Mouse (Mus musculus) kidney, embryonic 14.5 days (tissue): ENCODE data around the gene Galnt10. TPM values are rescaled to one million over a fixed set of nuclear protein-coding genes. Genes with fewer than 3 reads are reported as not detected.

Source experiments
- ATAC-seq: fragments of 200-750 bp; cut with Nextera tagmentation; 2 replicates; pipeline ENCODE4 v1.8.0; 2017; ENCODE audit warnings: moderate number of reproducible peaks, mild to moderate bottlenecking, moderate TSS enrichment, moderate library complexity; ENCODE audit not compliant: low FRiP score, low TSS enrichment
- H3K27ac ChIP-seq: fragments of 300-500 bp; sonication (generic); 2 replicates; pipeline ENCODE4 v1.5.1; 2014; ENCODE audit warnings: low read depth, mild to moderate bottlenecking, low read length, moderate library complexity, mixed read lengths
- H3K27me3 ChIP-seq: fragments of 300-500 bp; sonication (generic); 2 replicates; pipeline ENCODE4 v1.6.1; 2014; ENCODE audit warnings: mild to moderate bottlenecking, low read length; ENCODE audit not compliant: control insufficient read depth, insufficient read depth
- H3K36me3 ChIP-seq: fragments of 300-500 bp; sonication (generic); 2 replicates; pipeline ENCODE4 v1.6.1; 2014; ENCODE audit warnings: low read length, mixed read lengths; ENCODE audit not compliant: control insufficient read depth, insufficient read depth
- H3K4me1 ChIP-seq: fragments of 300-500 bp; sonication (generic); 2 replicates; pipeline ENCODE4 v1.6.1; 2014; ENCODE audit warnings: low read length, mixed read lengths; ENCODE audit not compliant: control insufficient read depth, insufficient read depth
- H3K4me2 ChIP-seq: fragments of 300-500 bp; sonication (generic); replicated peaks from 2 replicates; pipeline ENCODE4 v1.6.1; 2014; ENCODE audit warnings: low read depth, mild to moderate bottlenecking, low read length
- H3K4me3 ChIP-seq: fragments of 300-500 bp; sonication (generic); 2 replicates; pipeline ENCODE4 v1.5.1; 2014; ENCODE audit warnings: mild to moderate bottlenecking, low read length
- H3K9ac ChIP-seq: fragments of 300-500 bp; sonication (generic); 2 replicates; pipeline ENCODE4 v1.6.1; 2014; ENCODE audit warnings: low read depth, mild to moderate bottlenecking, low read length, moderate library complexity
- H3K9me3 ChIP-seq: fragments of 300-500 bp; sonication (generic); 2 replicates; pipeline ENCODE4 v1.6.1; 2016; ENCODE audit warnings: low read length; ENCODE audit not compliant: control insufficient read depth
- WGBS: fragments of 180-500 bp; shearing (Covaris S2); extraction: QIAGEN DNeasy Blood & Tissue Kit; methylation state at CpG from one replicate; pipeline ENCODE4 v1.1.7; 2014; 5-methylcytosine and 5-hydroxymethylcytosine counted together
- polyA plus RNA-seq: library from polyadenylated mRNA; unstranded; fragments of >200 nt; fragmentation: Nextera tagmentation; extraction: Ambion mirVana; gene quantifications from 2 replicates; pipeline ENCODE4 v1.2.1, GENCODE M21; 2014

Gene Galnt10
- polyA plus RNA-seq, 1 experiment from 2014 or later: 13.0 TPM

GRCm38 (mm10) chr11:57829871-57830775 is 184.9 kb downstream of the Galnt10 start:
- H3K4me2 ChIP-seq: no peak overlapping the region
- no peak overlapping the region; the same call in 1 of the 2 replicates for H3K4me3 ChIP-seq
- H3K27me3 ChIP-seq: peaks cover 90% of the 10 kb centered on the region
- no peak overlapping the region for H3K27ac ChIP-seq
- H3K9ac ChIP-seq: no peak overlapping the region
- H3K9me3 ChIP-seq: no peaks in the 10 kb centered on the region
- H3K4me1 ChIP-seq: peaks cover 7% of the 10 kb centered on the region
- no peaks in the 10 kb centered on the region for H3K36me3 ChIP-seq
- 27% methylated on average over 17 of the region's 17 CpGs for WGBS
- ATAC-seq: 0 out of 2 replicates have a peak, but pooled peaks have one; percentile 3

GRCm38 (mm10) chr11:57831281-57831781 is 186.1 kb downstream of the Galnt10 start:
- ATAC-seq: no peak
- Histone ChIP-seq H3K4me2 (no peak overlapping the region), H3K27me3 (peaks cover 92% of the 10 kb centered on the region), H3K9me3 (no peaks in the 10 kb centered on the region), H3K9ac (peak overlapping the region; percentile 38; the same call in 1 of the 2 replicates), H3K27ac (no peak overlapping the region), H3K36me3 (no peaks in the 10 kb centered on the region), H3K4me3 (peak overlapping the region; percentile 3; the same call in 1 of the 2 replicates), H3K4me1 (peaks cover 7% of the 10 kb centered on the region)
- WGBS: 2% methylated on average over 31 of the region's 31 CpGs

- peaks cover 11% of the 10 kb centered on the region for H3K4me1 ChIP-seq
- peak; percentile 44; the same call in 1 of the 2 replicates for ATAC-seq
- no peak overlapping the region for H3K27ac ChIP-seq
- no peak overlapping the region for H3K4me2 ChIP-seq
- H3K4me3 ChIP-seq: peak overlapping the region; percentile 3; the same call in 1 of the 2 replicates
- H3K36me3 ChIP-seq: no peaks in the 10 kb centered on the region
- peaks cover 92% of the 10 kb centered on the region for H3K27me3 ChIP-seq
- 13% methylated on average over 16 of the region's 16 CpGs for WGBS
- no peaks in the 10 kb centered on the region for H3K9me3 ChIP-seq
- no peak overlapping the region for H3K9ac ChIP-seq
These were observed 186.6 kb downstream of the Galnt10 start for GRCm38 (mm10) chr11:57831861-57832260.

GRCm38 (mm10) chr11:57832552-57833201 is 187.4 kb downstream of the Galnt10 start, which contains the start of gene Hand1:
Gene Hand1, minus strand, starts transcription at chr11:57832818.
- peaks cover 13% of the 10 kb centered on the region for H3K4me1 ChIP-seq

GRCm38 (mm10) chr11:57833296-57833977 is 188.2 kb downstream of the Galnt10 start:
- Histone ChIP-seq H3K36me3 (no peaks in the 10 kb centered on the region), H3K4me3 (0 out of 2 replicates have a peak overlapping the region, but pooled peaks have one; percentile 8), H3K27me3 (peaks cover 93% of the 10 kb centered on the region), H3K4me1 (peaks cover 8% of the 10 kb centered on the region), H3K27ac (no peak overlapping the region), H3K9ac (no peak overlapping the region), H3K9me3 (no peaks in the 10 kb centered on the region), H3K4me2 (no peak overlapping the region; the same call in 1 of the 2 replicates)
- ATAC-seq: no peak
- WGBS: 3% methylated on average over 30 of the region's 30 CpGs

More at GRCm38 (mm10) chr11:57832552-57833201, 187.4 kb downstream of the Galnt10 start, which contains the start of gene Hand1:
- WGBS: 4% methylated on average over 23 of the region's 23 CpGs
- Histone ChIP-seq H3K4me3 (peak within 1 kb of the TSS; percentile 8; the same call in 1 of the 2 replicates), H3K36me3 (no peaks in the 10 kb centered on the region), H3K9me3 (no peaks in the 10 kb centered on the region), H3K27me3 (peaks cover 92% of the 10 kb centered on the region), H3K4me2 (no peak within 1 kb of the TSS; the same call in 1 of the 2 replicates), H3K9ac (no peak within 1 kb of the TSS), H3K27ac (no peak within 1 kb of the TSS)
- no peak for ATAC-seq

- Histone ChIP-seq H3K4me3 (no peak overlapping the region), H3K27me3 (peaks cover 96% of the 10 kb centered on the region), H3K27ac (no peak overlapping the region), H3K4me1 (peaks cover 8% of the 10 kb centered on the region), H3K4me2 (no peak overlapping the region), H3K9ac (no peak overlapping the region), H3K36me3 (no peaks in the 10 kb centered on the region), H3K9me3 (no peaks in the 10 kb centered on the region)
- ATAC-seq: no peak
- 9% methylated on average over 6 of the region's 6 CpGs for WGBS
These were observed 188.8 kb downstream of the Galnt10 start for GRCm38 (mm10) chr11:57834031-57834430.

- Histone ChIP-seq H3K9me3 (no peaks in the 10 kb centered on the region), H3K9ac (no peak overlapping the region), H3K4me1 (peaks cover 8% of the 10 kb centered on the region), H3K27ac (no peak overlapping the region), H3K27me3 (peaks cover 94% of the 10 kb centered on the region), H3K4me3 (no peak overlapping the region), H3K4me2 (no peak overlapping the region), H3K36me3 (no peaks in the 10 kb centered on the region)
- ATAC-seq: no peak
- 22% methylated on average over 2 of the region's 2 CpGs for WGBS
These were observed 190.1 kb downstream of the Galnt10 start for GRCm38 (mm10) chr11:57835331-57835730.

- H3K4me3 ChIP-seq: no peak overlapping the region
- H3K9me3 ChIP-seq: no peaks in the 10 kb centered on the region
- no peak for ATAC-seq
- H3K4me2 ChIP-seq: no peak overlapping the region
- peaks cover 94% of the 10 kb centered on the region for H3K27me3 ChIP-seq
- no peaks in the 10 kb centered on the region for H3K36me3 ChIP-seq
- 7% methylated on average over 3 of the region's 3 CpGs for whole genome bisulfite sequencing
- H3K9ac ChIP-seq: no peak overlapping the region
- H3K4me1 ChIP-seq: peaks cover 8% of the 10 kb centered on the region
- H3K27ac ChIP-seq: no peak overlapping the region
These were observed 190.7 kb downstream of the Galnt10 start for GRCm38 (mm10) chr11:57835931-57836330.
